Comparison of ENCODE assay signal across 21 mouse cellular contexts in genomic region chr12:71752741-71753260, GRCm38 (mm10).
A peak's percentile ranks its signal among the peaks of the same experiment; 100 is the strongest.
DNase-seq lines count a peak whose midpoint lies in the region; ATAC-seq and TF ChIP-seq lines count a peak whose summit lies in the region.
"Had no signal": no experiment of that assay in that cellular context is flagged by ENCODE, and none has a peak within 500 bp of the region (broad histone marks: within the 10 kb centered on the region; RNA-seq: fewer than 3 reads in every experiment).

No protein-coding gene starts in this region.

- 32% methylated on average over 6 of the region's 7 CpGs for WGBS in kidney, embryonic 15.5 days

- no peaks in the 10 kb centered on the region for H3K36me3 ChIP-seq in kidney, embryonic 15.5 days
- H3K36me3 ChIP-seq: heart, embryonic 15.5 days; hindbrain, embryonic 15.5 days; limb, embryonic 15.5 days had no signal

- no peaks in the 10 kb centered on the region for H3K27me3 ChIP-seq in kidney, embryonic 15.5 days
- H3K27me3 ChIP-seq: heart, embryonic 15.5 days; hindbrain, embryonic 15.5 days; limb, embryonic 15.5 days had no signal

- H3K4me2 ChIP-seq in kidney, embryonic 15.5 days = no peak overlapping the region
- H3K4me2 ChIP-seq: heart, embryonic 15.5 days; hindbrain, embryonic 15.5 days; limb, embryonic 15.5 days had no signal

- no peak for TF ChIP-seq POLR2A in brain, embryonic 14.5 days (IDR thresholded peaks at IDR 0.05; ENCODE audit: borderline replicate concordance, extremely low read depth, insufficient read depth, insufficient read length, poor library complexity, severe bottlenecking)

- H3K9me3 ChIP-seq in kidney, embryonic 15.5 days (replicated peaks) = no peaks in the 10 kb centered on the region
- H3K9me3 ChIP-seq: heart, embryonic 15.5 days; hindbrain, embryonic 15.5 days; limb, embryonic 15.5 days had no signal

- H3K4me1 ChIP-seq in kidney, embryonic 15.5 days = peaks cover 21% of the 10 kb centered on the region

- peak overlapping the region; percentile 37; the same call in 1 of the 2 replicates for H3K27ac ChIP-seq in kidney, embryonic 15.5 days
- H3K27ac ChIP-seq: heart, adult 2 months; heart, embryonic 15.5 days; hindbrain, embryonic 15.5 days; limb, embryonic 15.5 days had no signal

- DNase-seq in cerebellum, adult 11-12 months = peak; percentile 40
- no peak for DNase-seq in cerebellum, postnatal 4 days (ENCODE audit: low spot score in 2 of 2)
- no peak for DNase-seq in kidney, postnatal 36 days
- DNase-seq in brain, embryonic 14.5 days (ENCODE audit: low read depth) = peak; percentile 65
- peak; percentile 40 to 57 for DNase-seq in cerebellum, postnatal 14 days
- DNase-seq in urinary bladder, adult 18-20 months (ENCODE audit: low spot score in 2 of 2) = no peak
- DNase-seq in frontal cortex, postnatal 10 days (ENCODE audit: low spot score in 2 of 2) = no peak
- DNase-seq: gastrocnemius, postnatal 10 days; heart, adult 2 months; heart, postnatal 4 days; layer of hippocampus, postnatal 36 days; lung, adult 2 months; right cerebral cortex, postnatal 25 days had no signal

- H3K4me3 ChIP-seq in kidney, embryonic 15.5 days (replicated peaks) = no peak overlapping the region
- H3K4me3 ChIP-seq: heart, adult 2 months; heart, embryonic 15.5 days; hindbrain, embryonic 15.5 days; limb, embryonic 15.5 days had no signal

- no peak overlapping the region for H3K9ac ChIP-seq in kidney, embryonic 15.5 days
- H3K9ac ChIP-seq: heart, embryonic 15.5 days; hindbrain, embryonic 15.5 days; limb, embryonic 15.5 days had no signal

- ATAC-seq in kidney, embryonic 15.5 days (replicated peaks; ENCODE audit: low FRiP score) = no peak
- ATAC-seq: CD4-positive, CD25-positive, alpha-beta regulatory T cell, adult 4 months; intestine, postnatal 0 days; midbrain, embryonic 16.5 days; Patski had no signal

- no peak for TF ChIP-seq CTCF in brain, embryonic 14.5 days (IDR thresholded peaks at IDR 0.05; ENCODE audit: borderline replicate concordance, extremely low read depth, insufficient read depth, insufficient read length)

Comparison
In these comparisons a context has a peak if more than half of its experiments do, and no peak if none do; other contexts are left out.
1. DNase-seq: peak in cerebellum, adult 11-12 months (single experiment), brain, embryonic 14.5 days (single experiment) and cerebellum, postnatal 14 days (2 of 2); none in cerebellum, postnatal 4 days (0 of 2), kidney, postnatal 36 days (0 of 2), urinary bladder, adult 18-20 months (0 of 2) and frontal cortex, postnatal 10 days (0 of 2).